Mouse (Mus musculus): ENCODE measurements around the gene Lrrc15.

DNA sequence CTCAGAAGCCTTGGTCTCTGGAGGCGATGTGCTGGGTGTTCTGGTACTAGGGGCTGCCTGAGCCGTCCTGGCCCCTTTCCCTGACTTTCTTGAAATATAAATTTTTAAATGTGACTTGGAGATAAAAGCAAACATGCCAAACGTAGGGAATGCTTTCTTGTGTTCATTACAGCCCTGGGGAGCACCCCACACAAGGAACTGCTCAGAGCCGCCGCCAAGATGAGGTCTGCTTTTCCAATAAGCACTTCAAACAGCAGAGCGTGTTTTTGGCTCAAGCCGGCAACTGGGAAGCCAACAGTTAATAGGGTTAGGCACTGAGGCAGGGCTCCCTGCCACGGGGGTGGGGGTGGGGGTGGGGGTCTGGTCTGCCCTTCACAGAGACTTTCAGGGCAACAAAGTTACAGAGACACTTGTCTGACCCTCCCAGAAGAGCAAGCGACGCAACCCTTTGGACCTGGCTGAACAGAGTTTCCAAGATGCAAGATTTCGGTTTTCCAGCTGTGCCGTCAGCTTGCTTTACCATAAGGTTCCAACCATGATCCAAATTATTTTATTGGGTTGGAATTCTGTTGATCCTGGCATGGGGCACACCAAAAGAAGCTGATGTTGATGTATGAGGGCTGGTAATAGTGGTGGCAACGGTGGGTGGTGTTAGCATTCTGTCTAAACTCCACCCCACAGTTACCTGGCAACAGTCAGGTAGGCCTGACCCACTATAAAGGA lies 51.0 kb downstream of the Lrrc15 start:
- TF ChIP-seq CTCF (IDR thresholded peaks at IDR 0.05; ENCODE audit: low read depth) = no peak
- TF ChIP-seq EP300 (IDR thresholded peaks at IDR 0.05; ENCODE audit: low read depth) = no peak

All from liver, postnatal 0 days (tissue).